Mouse (Mus musculus): ENCODE results near the gene Il25. TPM values are rescaled to one million over a fixed set of nuclear protein-coding genes. Genes with fewer than 3 reads are reported as not detected.
"Not testable (repeated sequence)": the region's sequence is repeated elsewhere in the genome, so short reads cannot be mapped to it uniquely, and the experiment has no call there.

Il25 gene
- polyA plus RNA-seq, 1 experiment from 2014 or later, result not detected

- H3K27me3 ChIP-seq; H3K36me3 ChIP-seq; H3K4me2 ChIP-seq; H3K9me3 ChIP-seq; H3K27ac ChIP-seq; H3K4me3 ChIP-seq; ATAC-seq (ENCODE audit: insufficient number of reproducible peaks, insufficient read depth, low FRiP score, low TSS enrichment, low read depth); H3K9ac ChIP-seq; H3K4me1 ChIP-seq: not testable (repeated sequence)
- 88% methylated on average over 12 of the region's 12 CpGs for WGBS
These were observed 27.5 kb downstream of the Il25 start for GRCm38 (mm10) chr14:54959853-54960613.

DNA sequence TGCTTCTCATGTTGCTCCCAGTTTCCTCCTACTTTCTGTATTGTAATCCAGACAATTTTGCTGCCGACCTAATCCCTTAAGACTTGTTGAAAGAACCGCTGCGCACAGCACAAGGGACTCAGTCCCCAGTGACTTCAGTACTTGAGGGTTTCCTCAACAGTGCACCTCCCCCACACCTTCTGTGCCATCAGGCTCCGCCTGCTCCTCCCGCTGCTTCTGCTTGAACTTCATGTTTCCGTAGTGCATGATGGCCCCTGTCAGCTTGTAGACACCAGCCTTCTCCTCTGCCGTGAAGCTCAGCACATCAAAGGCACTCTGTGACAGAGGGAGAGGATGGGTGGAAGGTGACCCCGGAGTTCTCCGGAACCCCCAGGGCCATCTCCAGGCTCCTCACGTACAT is 28.3 kb downstream of the Il25 start:
- Histone ChIP-seq H3K9me3 (no peaks in the 10 kb centered on the region), H3K9ac (no peak overlapping the region), H3K36me3 (no peaks in the 10 kb centered on the region), H3K27ac (no peak overlapping the region), H3K4me2 (no peak overlapping the region), H3K27me3 (no peaks in the 10 kb centered on the region), H3K4me1 (0 out of 2 replicates have a peak, but pooled peaks cover 3% of the 10 kb centered on the region), H3K4me3 (no peak overlapping the region)
- no peak for ATAC-seq (ENCODE audit: insufficient number of reproducible peaks, insufficient read depth, low FRiP score, low TSS enrichment, low read depth)
- WGBS, result 68% methylated on average over 10 of the region's 10 CpGs

GRCm38 (mm10) chr14:54961487-54961886 is 29.0 kb downstream of the Il25 start:
- Histone ChIP-seq H3K9ac (no peak overlapping the region), H3K27ac (no peak overlapping the region), H3K4me1 (0 out of 2 replicates have a peak, but pooled peaks cover 3% of the 10 kb centered on the region), H3K36me3 (no peaks in the 10 kb centered on the region), H3K9me3 (no peaks in the 10 kb centered on the region), H3K4me3 (no peak overlapping the region), H3K27me3 (no peaks in the 10 kb centered on the region), H3K4me2 (no peak overlapping the region)
- 77% methylated on average over 5 of the region's 5 CpGs for WGBS
- no peak for ATAC-seq (ENCODE audit: insufficient number of reproducible peaks, insufficient read depth, low FRiP score, low TSS enrichment, low read depth)

DNA sequence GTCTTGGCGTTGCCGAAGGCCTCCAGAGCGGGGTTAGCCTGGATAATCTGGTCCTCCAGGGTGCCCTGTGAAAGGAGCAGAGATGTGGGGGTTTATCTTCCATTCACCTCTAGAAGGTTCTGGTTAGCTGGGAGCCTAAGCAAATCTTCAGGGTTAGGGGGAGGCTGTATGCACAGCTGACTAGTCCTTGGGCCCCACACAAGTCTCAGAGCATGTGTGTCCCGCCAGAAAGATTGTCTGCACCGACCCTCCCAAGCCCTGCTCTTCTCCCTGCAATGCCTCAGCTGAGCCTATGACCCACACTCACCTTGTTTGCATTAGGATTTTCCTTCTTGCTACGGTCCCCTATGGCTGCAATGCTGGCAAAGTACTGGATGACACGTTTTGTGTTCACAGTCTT is 30.2 kb downstream of the Il25 start:
- no peak overlapping the region for H3K4me3 ChIP-seq
- no peaks in the 10 kb centered on the region for H3K36me3 ChIP-seq
- no peaks in the 10 kb centered on the region for H3K27me3 ChIP-seq
- H3K9me3 ChIP-seq, result no peaks in the 10 kb centered on the region
- 0 out of 2 replicates have a peak, but pooled peaks cover 3% of the 10 kb centered on the region for H3K4me1 ChIP-seq
- H3K27ac ChIP-seq, result no peak overlapping the region
- 80% methylated on average over 7 of the region's 7 CpGs for WGBS
- no peak for ATAC-seq (ENCODE audit: insufficient number of reproducible peaks, insufficient read depth, low FRiP score, low TSS enrichment, low read depth)
- no peak overlapping the region for H3K9ac ChIP-seq
- H3K4me2 ChIP-seq, result no peak overlapping the region

- WGBS, result 92% methylated on average over 11 of the region's 11 CpGs
- ATAC-seq (ENCODE audit: insufficient number of reproducible peaks, insufficient read depth, low FRiP score, low TSS enrichment, low read depth), result no peak
- Histone ChIP-seq H3K36me3 (no peaks in the 10 kb centered on the region), H3K4me1 (0 out of 2 replicates have a peak, but pooled peaks cover 3% of the 10 kb centered on the region), H3K4me2 (no peak overlapping the region), H3K27me3 (no peaks in the 10 kb centered on the region), H3K9me3 (no peaks in the 10 kb centered on the region), H3K27ac (no peak overlapping the region), H3K4me3 (no peak overlapping the region), H3K9ac (no peak overlapping the region)
These were observed 31.2 kb downstream of the Il25 start for GRCm38 (mm10) chr14:54963727-54964126.

DNA sequence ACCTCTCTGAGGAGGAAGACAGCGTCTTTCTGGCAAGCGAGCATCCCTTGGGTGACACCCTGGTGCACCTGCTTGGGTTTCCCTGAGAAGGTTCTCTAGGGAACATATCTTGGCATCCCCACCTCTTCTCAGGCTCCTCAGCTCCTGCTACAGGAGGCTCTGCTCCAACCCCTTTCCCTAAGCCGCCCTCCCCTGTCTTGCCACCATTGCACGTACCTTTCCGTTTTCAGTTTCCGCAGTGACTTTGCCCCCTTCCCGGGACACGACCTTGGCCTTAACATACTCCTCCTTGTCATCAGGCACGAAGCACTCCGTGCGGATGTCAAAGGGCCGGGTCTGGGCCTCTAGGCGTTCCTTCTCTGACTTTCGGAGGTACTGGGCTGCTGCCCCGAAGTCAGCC is 32.5 kb downstream of the Il25 start:
- Histone ChIP-seq H3K4me1 (0 out of 2 replicates have a peak, but pooled peaks cover 3% of the 10 kb centered on the region), H3K9ac (no peak overlapping the region), H3K27ac (no peak overlapping the region), H3K27me3 (no peaks in the 10 kb centered on the region), H3K9me3 (no peaks in the 10 kb centered on the region), H3K4me2 (no peak overlapping the region), H3K36me3 (no peaks in the 10 kb centered on the region), H3K4me3 (no peak overlapping the region)
- no peak for ATAC-seq (ENCODE audit: insufficient number of reproducible peaks, insufficient read depth, low FRiP score, low TSS enrichment, low read depth)
- 77% methylated on average over 15 of the region's 15 CpGs for WGBS

DNA sequence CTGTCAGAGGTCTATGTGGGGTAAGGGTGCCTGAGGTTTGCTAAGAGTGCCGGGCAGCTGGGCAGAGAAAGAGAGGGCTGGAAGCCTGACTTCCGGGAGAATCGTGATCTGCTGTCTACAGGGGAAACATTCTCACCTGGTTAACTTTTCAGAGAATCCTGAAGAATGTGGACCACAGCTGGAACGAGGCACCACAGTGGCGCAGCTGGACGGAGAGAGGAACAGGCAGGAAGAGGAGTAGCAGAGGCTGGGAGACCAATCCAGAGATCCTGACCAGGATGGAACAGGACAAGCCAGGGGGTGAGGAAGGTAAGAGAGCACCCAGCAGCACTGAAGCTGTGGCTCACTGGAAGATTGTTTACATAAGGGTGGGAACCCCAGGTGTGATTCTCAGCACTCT is 33.1 kb downstream of the Il25 start:
- no peaks in the 10 kb centered on the region for H3K27me3 ChIP-seq
- no peaks in the 10 kb centered on the region for H3K36me3 ChIP-seq
- 0 out of 2 replicates have a peak, but pooled peaks cover 3% of the 10 kb centered on the region for H3K4me1 ChIP-seq
- WGBS, result 59% methylated on average over 6 of the region's 6 CpGs
- H3K9ac ChIP-seq, result no peak overlapping the region
- H3K4me2 ChIP-seq, result no peak overlapping the region
- H3K4me3 ChIP-seq, result no peak overlapping the region
- ATAC-seq (ENCODE audit: insufficient number of reproducible peaks, insufficient read depth, low FRiP score, low TSS enrichment, low read depth), result no peak
- H3K27ac ChIP-seq, result no peak overlapping the region
- H3K9me3 ChIP-seq, result no peaks in the 10 kb centered on the region

- H3K4me1 ChIP-seq, result no peaks in the 10 kb centered on the region
- 71% methylated on average over 7 of the region's 7 CpGs for WGBS
These were observed 34.0 kb downstream of the Il25 start, which contains the start of gene Myh6 for GRCm38 (mm10) chr14:54966320-54966977. Myh6 (minus strand) TSS chr14:54966927.

DNA sequence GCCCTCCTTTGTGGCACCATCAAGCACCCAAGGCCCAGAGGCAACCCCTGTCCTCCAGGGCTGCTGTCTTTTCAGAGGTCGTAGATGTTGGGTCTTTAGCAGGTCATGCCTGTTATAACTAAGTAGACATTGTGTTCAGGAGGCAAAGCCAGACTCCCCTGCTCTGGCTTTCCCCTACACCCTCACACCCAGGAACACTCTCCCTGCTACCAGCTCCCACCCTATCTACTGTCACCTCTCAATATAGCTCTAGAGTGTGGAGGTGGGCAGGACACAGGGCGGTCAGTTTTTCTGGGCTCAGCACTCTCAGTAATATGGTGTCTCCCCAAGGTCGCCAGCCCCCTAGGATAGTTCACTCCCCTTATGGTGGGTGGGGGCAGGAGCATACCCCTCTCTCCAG is 35.4 kb downstream of the Il25 start:
- H3K27ac ChIP-seq, result no peak overlapping the region
- H3K4me1 ChIP-seq, result no peaks in the 10 kb centered on the region
- H3K4me3 ChIP-seq, result no peak overlapping the region
- H3K4me2 ChIP-seq, result no peak overlapping the region
- H3K36me3 ChIP-seq, result no peaks in the 10 kb centered on the region
- no peaks in the 10 kb centered on the region for H3K27me3 ChIP-seq
- 83% methylated on average over 3 of the region's 3 CpGs for WGBS
- no peak overlapping the region for H3K9ac ChIP-seq
- no peak for ATAC-seq (ENCODE audit: insufficient number of reproducible peaks, insufficient read depth, low FRiP score, low TSS enrichment, low read depth)
- H3K9me3 ChIP-seq, result no peaks in the 10 kb centered on the region

More at GRCm38 (mm10) chr14:54966320-54966977, 34.0 kb downstream of the Il25 start, which contains the start of gene Myh6:
- no peak within 1 kb of the TSS for H3K4me3 ChIP-seq
- no peak within 1 kb of the TSS for H3K9ac ChIP-seq
- no peak for ATAC-seq (ENCODE audit: insufficient number of reproducible peaks, insufficient read depth, low FRiP score, low TSS enrichment, low read depth)
- H3K27ac ChIP-seq, result no peak within 1 kb of the TSS
- no peak within 1 kb of the TSS for H3K4me2 ChIP-seq
- no peaks in the 10 kb centered on the region for H3K36me3 ChIP-seq
- no peaks in the 10 kb centered on the region for H3K27me3 ChIP-seq
- H3K9me3 ChIP-seq, result no peaks in the 10 kb centered on the region

DNA sequence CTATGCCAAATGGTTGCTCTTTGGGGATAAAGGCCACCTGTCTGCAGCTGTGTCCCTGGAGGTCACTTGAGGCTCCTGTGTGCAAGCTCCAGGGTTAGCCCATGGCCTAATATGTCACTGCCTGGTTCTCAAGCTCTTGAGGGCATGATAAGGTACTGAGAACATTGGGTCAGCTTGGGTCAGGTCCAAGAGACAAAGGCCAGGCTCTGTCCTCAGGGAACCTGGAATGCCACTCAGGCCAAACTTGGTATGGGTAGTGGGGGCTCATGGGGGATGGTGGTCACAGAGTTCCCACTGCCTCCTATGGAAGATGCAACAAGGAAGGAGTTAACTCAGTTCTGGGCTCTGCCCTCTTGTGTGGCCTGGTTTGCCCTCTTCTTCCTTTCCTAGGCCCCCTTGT is 35.8 kb downstream of the Il25 start:
- Histone ChIP-seq H3K4me1 (no peaks in the 10 kb centered on the region), H3K27me3 (no peaks in the 10 kb centered on the region), H3K9ac (no peak overlapping the region), H3K4me2 (no peak overlapping the region), H3K36me3 (no peaks in the 10 kb centered on the region), H3K27ac (no peak overlapping the region), H3K9me3 (no peaks in the 10 kb centered on the region), H3K4me3 (no peak overlapping the region)
- ATAC-seq (ENCODE audit: insufficient number of reproducible peaks, insufficient read depth, low FRiP score, low TSS enrichment, low read depth), result no peak

- H3K4me1 ChIP-seq; H3K27ac ChIP-seq; ATAC-seq (ENCODE audit: insufficient number of reproducible peaks, insufficient read depth, low FRiP score, low TSS enrichment, low read depth); H3K4me2 ChIP-seq; H3K9ac ChIP-seq; H3K36me3 ChIP-seq; H3K27me3 ChIP-seq; H3K9me3 ChIP-seq; H3K4me3 ChIP-seq: not testable (repeated sequence)
- WGBS, result 86% methylated on average over 9 of the region's 11 CpGs
These were observed 40.3 kb downstream of the Il25 start for GRCm38 (mm10) chr14:54972786-54973185.
